Mouse (Mus musculus) limb, embryonic 14.5 days (tissue): ENCODE results near the gene Col1a1. TPM values are rescaled to one million over a fixed set of nuclear protein-coding genes. Genes with fewer than 3 reads are reported as not detected.
A peak's percentile ranks its signal among the peaks of the same experiment; 100 is the strongest.

Source experiments
- ATAC-seq: fragments of 200-750 bp; cut with Nextera tagmentation; 2 replicates; pipeline ENCODE4 v1.8.0; 2017; ENCODE audit warnings: low read depth, moderate number of reproducible peaks, moderate TSS enrichment; ENCODE audit not compliant: low FRiP score
- DNase-seq: peaks from one replicate; pipeline ENCODE4 v3.0.0-alpha.2; 2015; ENCODE audit warnings: low spot score
- H3K27ac ChIP-seq: fragments of 300-500 bp; sonication (generic); replicated peaks from 2 replicates; pipeline ENCODE4 v1.5.1; 2014; ENCODE audit warnings: low read depth, mild to moderate bottlenecking, low read length, moderate library complexity, mixed read lengths
- H3K27me3 ChIP-seq: fragments of 300-500 bp; sonication (generic); 2 replicates; pipeline ENCODE4 v1.6.1; 2014; ENCODE audit warnings: low read length, mixed read lengths; ENCODE audit not compliant: control insufficient read depth, insufficient read depth
- H3K36me3 ChIP-seq: fragments of 300-500 bp; sonication (generic); 2 replicates; pipeline ENCODE4 v1.6.1; 2014; ENCODE audit warnings: mild to moderate bottlenecking, low read length, moderate library complexity, mixed read lengths; ENCODE audit not compliant: control insufficient read depth, insufficient read depth
- H3K4me1 ChIP-seq: fragments of 300-500 bp; sonication (generic); 2 replicates; pipeline ENCODE4 v1.6.1; 2014; ENCODE audit warnings: antibody characterized with exemption, low read length, mixed read lengths; ENCODE audit not compliant: control insufficient read depth, insufficient read depth
- H3K4me2 ChIP-seq: fragments of 300-500 bp; sonication (generic); replicated peaks from 2 replicates; pipeline ENCODE4 v1.6.1; 2014; ENCODE audit warnings: low read depth, mild to moderate bottlenecking, low read length, moderate library complexity; ENCODE audit not compliant: severe bottlenecking
- H3K4me3 ChIP-seq: fragments of 300-500 bp; sonication (generic); replicated peaks from 2 replicates; pipeline ENCODE4 v1.5.1; 2014; ENCODE audit warnings: low read length
- H3K9ac ChIP-seq: fragments of 300-500 bp; sonication (generic); 2 replicates; pipeline ENCODE4 v1.6.1; 2014; ENCODE audit warnings: mild to moderate bottlenecking, low read depth, low read length, moderate library complexity; ENCODE audit not compliant: severe bottlenecking
- H3K9me3 ChIP-seq: fragments of 300-500 bp; sonication (generic); 2 replicates; pipeline ENCODE4 v1.6.1; 2016; ENCODE audit warnings: low read length; ENCODE audit not compliant: control insufficient read depth
- POLR2A ChIP-seq: fragments of 200-500 bp; IDR thresholded peaks from 2 replicates; pipeline ENCODE4 v1.8.0; 2012; ENCODE audit warnings: inconsistent platforms, mild to moderate bottlenecking, moderate library complexity, borderline replicate concordance; ENCODE audit not compliant: insufficient read depth, insufficient read length; ENCODE audit errors: extremely low read depth
- WGBS: fragments of 180-500 bp; shearing (Covaris S2); extraction: QIAGEN DNeasy Blood & Tissue Kit; methylation state at CpG from one replicate; pipeline ENCODE4 v1.1.7; 2014; 5-methylcytosine and 5-hydroxymethylcytosine counted together
- polyA plus RNA-seq, 2 experiments: library from polyadenylated mRNA; depleted of rRNA in 1 of 2; stranded (reverse) in 1 of 2; unstranded in 1 of 2; fragments of >200 nt; fragmentation: Nextera tagmentation in 1 of 2; extraction: Ambion mirVana in 1 of 2; gene quantifications; 2 replicates each; pipeline versions ENCODE4 v1.2.1 to v1.2.3; 2012 to 2014

The Col1a1 gene
- polyA plus RNA-seq (2012; rRNA removed) (1,421 and 1,570 TPM in 2 replicates), polyA plus RNA-seq (2014; fragmentation: Nextera tagmentation; extraction: Ambion mirVana) (2,528 and 2,873 TPM in 2 replicates)

GRCm38 (mm10) chr11:94936045-94936444 is at the start of gene Col1a1:
Col1a1 (plus strand) TSS chr11:94936224.
- H3K4me1 ChIP-seq: peaks cover 44% of the 10 kb centered on the region
- TF ChIP-seq POLR2A: peak; percentile 100
- H3K27me3 ChIP-seq: no peaks in the 10 kb centered on the region
- no peaks in the 10 kb centered on the region for H3K9me3 ChIP-seq
- 11% methylated on average over 19 of the region's 19 CpGs for WGBS
- peak; percentile 69 for ATAC-seq
- peak within 1 kb of the TSS; percentile 93 for H3K27ac ChIP-seq
- peaks cover 33% of the 10 kb centered on the region for H3K36me3 ChIP-seq
- peak within 1 kb of the TSS; percentile 75 for H3K4me3 ChIP-seq
- peak within 1 kb of the TSS; percentile 93 for H3K9ac ChIP-seq
- DNase-seq: peak; percentile 92
- H3K4me2 ChIP-seq: peak within 1 kb of the TSS; percentile 73

- no peak overlapping the region for H3K9ac ChIP-seq
- WGBS: 22% methylated on average over 6 of the region's 6 CpGs
- H3K4me1 ChIP-seq: peaks cover 6% of the 10 kb centered on the region; the same call in 1 of the 2 replicates
- no peak for TF ChIP-seq POLR2A
- no peaks in the 10 kb centered on the region for H3K27me3 ChIP-seq
- DNase-seq (no peak), ATAC-seq (no peak)
- H3K36me3 ChIP-seq: no peaks in the 10 kb centered on the region
- peak overlapping the region; percentile 74 for H3K27ac ChIP-seq
- no peak overlapping the region for H3K4me2 ChIP-seq
- H3K9me3 ChIP-seq: no peaks in the 10 kb centered on the region
- no peak overlapping the region for H3K4me3 ChIP-seq
These were observed 44.9 kb upstream of the Col1a1 start for GRCm38 (mm10) chr11:94891155-94891554.

- Histone ChIP-seq H3K36me3 (no peaks in the 10 kb centered on the region), H3K27me3 (no peaks in the 10 kb centered on the region), H3K27ac (peak overlapping the region; percentile 72), H3K9me3 (no peaks in the 10 kb centered on the region), H3K4me1 (peaks cover 15% of the 10 kb centered on the region; the same call in 1 of the 2 replicates), H3K4me3 (no peak overlapping the region), H3K9ac (0 out of 2 replicates have a peak overlapping the region, but pooled peaks have one; percentile 17), H3K4me2 (no peak overlapping the region)
- no peak for TF ChIP-seq POLR2A
- 55% methylated on average over 16 of the region's 16 CpGs for WGBS
- no peak for DNase-seq
- peak; percentile 41 for ATAC-seq
These were observed 39.2 kb upstream of the Col1a1 start for GRCm38 (mm10) chr11:94896753-94897376.

- Histone ChIP-seq H3K27ac (no peak overlapping the region), H3K9me3 (no peaks in the 10 kb centered on the region), H3K9ac (no peak overlapping the region), H3K4me1 (peaks cover 13% of the 10 kb centered on the region; the same call in 1 of the 2 replicates), H3K27me3 (no peaks in the 10 kb centered on the region), H3K36me3 (no peaks in the 10 kb centered on the region), H3K4me2 (no peak overlapping the region), H3K4me3 (no peak overlapping the region)
- no peak for DNase-seq
- no peak for TF ChIP-seq POLR2A
- no peak for ATAC-seq
- 67% methylated on average over 2 of the region's 2 CpGs for WGBS
These were observed 34.8 kb upstream of the Col1a1 start for GRCm38 (mm10) chr11:94901231-94901630.

- Histone ChIP-seq H3K4me3 (no peak overlapping the region), H3K9ac (no peak overlapping the region)
- no peak for TF ChIP-seq POLR2A
These were observed 31.7 kb upstream of the Col1a1 start for GRCm38 (mm10) chr11:94904306-94904705.

More at GRCm38 (mm10) chr11:94904306-94904705, 31.7 kb upstream of the Col1a1 start:
- Histone ChIP-seq H3K36me3 (no peaks in the 10 kb centered on the region), H3K4me1 (no peaks in the 10 kb centered on the region), H3K9me3 (no peaks in the 10 kb centered on the region), H3K27ac (no peak overlapping the region), H3K4me2 (no peak overlapping the region), H3K27me3 (no peaks in the 10 kb centered on the region)
- DNase-seq (no peak), ATAC-seq (no peak)
- WGBS: 86% methylated on average over 3 of the region's 3 CpGs
